Mouse (Mus musculus): ENCODE results near the gene Mcm3ap.

Gene Mcm3ap

DNA sequence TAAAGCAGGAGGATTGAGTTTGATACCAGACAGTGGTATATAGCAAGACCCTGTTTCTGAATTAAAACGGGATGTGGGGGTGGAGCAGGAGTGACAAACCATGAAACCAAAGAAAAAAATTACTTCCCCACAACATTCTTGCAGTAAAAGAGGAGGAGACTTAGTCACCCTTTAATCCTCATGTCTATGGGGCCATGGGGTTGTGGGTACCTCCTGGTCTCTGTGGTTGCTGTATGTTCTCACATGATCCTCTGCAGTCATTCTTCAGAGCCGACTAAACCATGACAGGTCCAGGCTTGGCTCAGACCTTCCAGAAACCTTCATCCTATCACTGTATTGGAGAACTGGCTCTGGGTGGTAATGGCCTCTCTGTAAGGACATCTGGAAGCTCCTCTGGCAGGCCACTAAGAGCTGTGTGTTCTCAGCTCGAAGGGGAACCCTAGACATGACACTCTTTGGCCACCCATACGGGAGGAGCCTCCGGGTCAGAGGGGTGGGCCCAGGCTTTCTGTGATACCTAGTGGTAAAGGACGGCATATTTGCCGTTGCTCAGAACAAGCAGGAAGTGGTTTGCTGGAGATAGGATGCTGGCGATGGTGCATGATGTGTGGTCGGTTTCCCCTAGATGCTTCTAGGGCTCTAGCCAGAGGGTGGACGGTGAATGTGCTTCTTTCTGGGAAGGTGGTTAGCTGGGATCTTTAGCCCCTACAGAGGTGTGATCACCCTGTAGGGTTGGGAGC, 74.1 kb downstream of the Mcm3ap start:
- H3K9me3 ChIP-seq (ENCODE audit: low read length): no peaks in the 10 kb centered on the region
- TF ChIP-seq NANOG (IDR thresholded peaks at IDR 0.05; ENCODE audit: borderline replicate concordance, low read length): no peak
- no peak for TF ChIP-seq CTCF (conservative IDR thresholded peaks at IDR 0.05; ENCODE audit: low read length)
- no peak for TF ChIP-seq POU5F1 (IDR thresholded peaks at IDR 0.05; ENCODE audit: borderline replicate concordance, low read length)

DNA sequence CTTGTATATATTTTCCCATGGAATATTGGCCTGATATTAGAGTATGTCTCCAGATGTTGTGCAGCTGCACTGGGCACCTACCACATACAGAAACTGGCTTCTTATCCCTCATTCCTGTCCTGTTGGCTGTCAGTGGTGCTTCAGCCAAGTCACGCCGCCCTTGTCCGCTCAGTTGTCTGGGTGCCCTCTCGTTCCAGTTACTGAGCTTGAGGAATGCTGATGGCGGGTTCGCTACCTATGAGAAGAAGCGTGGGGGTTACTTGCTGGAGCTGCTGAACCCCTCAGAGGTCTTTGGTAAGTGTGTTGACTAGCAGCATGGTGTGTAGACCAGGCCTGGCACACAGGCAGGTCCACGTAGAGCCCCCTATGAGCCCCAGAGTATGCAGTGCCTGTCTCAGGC, 77.8 kb downstream of the Mcm3ap start:
- TF ChIP-seq NANOG (IDR thresholded peaks at IDR 0.05; ENCODE audit: borderline replicate concordance, low read length): no peak
- Histone ChIP-seq H3K27me3 (ENCODE audit: insufficient read depth, low read length) (no peaks in the 10 kb centered on the region), H3K9me3 (ENCODE audit: low read length) (no peaks in the 10 kb centered on the region), H3K4me3 (replicated peaks; ENCODE audit: low read length) (no peak overlapping the region), H3K4me1 (replicated peaks; ENCODE audit: low read depth, low read length) (peaks cover 23% of the 10 kb centered on the region), H3K36me3 (ENCODE audit: insufficient read depth, low read length) (peaks cover 100% of the 10 kb centered on the region)

More for the DNA sequence above, 74.1 kb downstream of the Mcm3ap start:
- Histone ChIP-seq H3K36me3 (ENCODE audit: insufficient read depth, low read length) (peaks cover 100% of the 10 kb centered on the region), H3K4me3 (replicated peaks; ENCODE audit: low read length) (no peak overlapping the region), H3K4me1 (replicated peaks; ENCODE audit: low read depth, low read length) (no peaks in the 10 kb centered on the region; the same call in 1 of the 2 replicates), H3K27me3 (ENCODE audit: insufficient read depth, low read length) (no peaks in the 10 kb centered on the region)

DNA sequence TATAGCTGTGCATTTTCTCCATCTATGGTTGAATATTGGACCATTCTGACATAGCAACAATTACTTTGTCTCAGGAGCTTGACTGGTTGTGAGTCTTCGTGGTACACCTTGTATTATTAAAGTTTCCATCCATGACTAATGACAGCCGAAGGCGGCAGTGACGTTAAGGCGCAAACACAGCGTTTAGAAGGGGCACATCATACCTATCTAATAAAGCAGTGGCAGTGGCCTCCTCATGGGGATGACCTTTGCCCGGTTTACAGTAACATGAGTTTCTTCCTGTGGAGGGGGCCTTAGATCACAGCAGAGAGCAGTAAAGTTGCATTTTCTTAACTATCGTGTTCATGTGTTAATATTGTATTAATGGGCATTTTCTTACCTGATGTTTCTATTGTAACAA, 79.5 kb downstream of the Mcm3ap start:
- peaks cover 29% of the 10 kb centered on the region for H3K4me1 ChIP-seq (replicated peaks; ENCODE audit: low read depth, low read length)
- no peaks in the 10 kb centered on the region for H3K27me3 ChIP-seq (ENCODE audit: insufficient read depth, low read length)
- H3K36me3 ChIP-seq (ENCODE audit: insufficient read depth, low read length): peaks cover 100% of the 10 kb centered on the region
- H3K4me3 ChIP-seq (replicated peaks; ENCODE audit: low read length): no peak overlapping the region
- H3K9me3 ChIP-seq (ENCODE audit: low read length): no peaks in the 10 kb centered on the region
- TF ChIP-seq NANOG (IDR thresholded peaks at IDR 0.05; ENCODE audit: borderline replicate concordance, low read length): no peak
- no peak for TF ChIP-seq CTCF (conservative IDR thresholded peaks at IDR 0.05; ENCODE audit: low read length)
- no peak for TF ChIP-seq POU5F1 (IDR thresholded peaks at IDR 0.05; ENCODE audit: borderline replicate concordance, low read length)

DNA sequence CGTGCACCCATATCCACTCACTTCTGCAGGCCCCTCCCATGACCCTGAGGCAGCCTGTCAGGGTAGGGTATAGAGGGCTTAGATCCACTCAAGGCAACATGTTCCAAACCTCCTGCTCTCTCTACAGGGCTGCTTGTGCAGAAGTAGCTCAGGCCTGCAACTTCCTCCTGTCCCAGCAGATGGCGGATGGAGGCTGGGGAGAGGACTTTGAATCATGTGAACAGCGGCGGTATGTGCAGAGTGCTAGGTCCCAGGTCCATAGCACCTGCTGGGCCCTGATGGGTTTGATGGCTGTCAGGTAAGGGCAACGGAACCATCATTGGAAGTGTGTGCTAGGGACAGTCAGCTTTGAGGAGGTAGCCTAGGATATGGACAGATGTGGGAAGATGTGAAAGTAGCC, 81.7 kb downstream of the Mcm3ap start:
- Histone ChIP-seq H3K27me3 (ENCODE audit: insufficient read depth, low read length) (no peaks in the 10 kb centered on the region), H3K9me3 (ENCODE audit: low read length) (no peaks in the 10 kb centered on the region), H3K4me3 (replicated peaks; ENCODE audit: low read length) (no peak overlapping the region), H3K4me1 (replicated peaks; ENCODE audit: low read depth, low read length) (peaks cover 29% of the 10 kb centered on the region), H3K36me3 (ENCODE audit: insufficient read depth, low read length) (peaks cover 100% of the 10 kb centered on the region)
- TF ChIP-seq CTCF (conservative IDR thresholded peaks at IDR 0.05; ENCODE audit: low read length) (peak; percentile 21), NANOG (IDR thresholded peaks at IDR 0.05; ENCODE audit: borderline replicate concordance, low read length) (no peak)

DNA sequence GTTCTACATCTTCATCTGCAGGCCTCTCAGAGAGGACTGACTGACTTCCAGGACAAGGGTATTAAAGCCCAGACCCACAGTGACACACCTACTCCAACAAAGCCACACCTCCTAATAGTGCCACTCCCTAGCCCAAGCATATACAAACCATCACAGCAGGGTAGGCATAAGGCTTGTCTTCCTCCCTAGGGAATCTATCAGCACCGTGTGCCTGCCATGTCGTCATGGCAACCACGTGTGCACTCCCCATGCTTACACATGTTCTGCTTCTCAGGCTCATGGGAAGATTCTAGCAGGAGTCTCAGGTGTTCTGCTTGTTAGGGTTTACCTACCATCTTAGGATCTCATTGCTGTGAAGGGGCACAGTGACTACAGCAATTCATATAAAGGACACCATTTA, 82.8 kb downstream of the Mcm3ap start:
- peaks cover 99% of the 10 kb centered on the region for H3K36me3 ChIP-seq (ENCODE audit: insufficient read depth, low read length)
- TF ChIP-seq POU5F1 (IDR thresholded peaks at IDR 0.05; ENCODE audit: borderline replicate concordance, low read length) (no peak), CTCF (conservative IDR thresholded peaks at IDR 0.05; ENCODE audit: low read length) (no peak), NANOG (IDR thresholded peaks at IDR 0.05; ENCODE audit: borderline replicate concordance, low read length) (no peak)
- H3K27me3 ChIP-seq (ENCODE audit: insufficient read depth, low read length): no peaks in the 10 kb centered on the region
- no peaks in the 10 kb centered on the region for H3K9me3 ChIP-seq (ENCODE audit: low read length)
- peaks cover 29% of the 10 kb centered on the region for H3K4me1 ChIP-seq (replicated peaks; ENCODE audit: low read depth, low read length)
- H3K4me3 ChIP-seq (replicated peaks; ENCODE audit: low read length): no peak overlapping the region

DNA sequence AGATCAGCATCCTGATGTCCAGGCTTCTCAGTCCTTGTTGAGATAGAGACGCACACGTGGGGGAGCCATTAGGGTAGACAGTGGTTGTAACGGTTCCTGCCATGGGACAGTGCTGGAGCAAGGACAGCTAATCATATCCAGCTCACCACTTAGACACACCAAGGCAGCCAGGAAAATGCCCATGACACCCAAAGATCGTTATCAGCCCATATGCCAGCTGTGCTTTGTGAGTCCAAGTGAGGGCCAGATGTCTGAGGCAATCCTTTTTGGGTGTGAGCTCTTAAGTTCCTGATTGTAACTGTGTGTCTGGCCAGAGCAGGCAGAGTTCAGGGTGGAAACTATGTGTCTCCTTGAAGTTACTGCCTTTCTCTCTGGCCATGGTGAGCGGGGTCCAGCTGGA, 85.3 kb downstream of the Mcm3ap start:
- TF ChIP-seq NANOG (IDR thresholded peaks at IDR 0.05; ENCODE audit: borderline replicate concordance, low read length) (no peak), CTCF (conservative IDR thresholded peaks at IDR 0.05; ENCODE audit: low read length) (no peak), POU5F1 (IDR thresholded peaks at IDR 0.05; ENCODE audit: borderline replicate concordance, low read length) (no peak)

DNA sequence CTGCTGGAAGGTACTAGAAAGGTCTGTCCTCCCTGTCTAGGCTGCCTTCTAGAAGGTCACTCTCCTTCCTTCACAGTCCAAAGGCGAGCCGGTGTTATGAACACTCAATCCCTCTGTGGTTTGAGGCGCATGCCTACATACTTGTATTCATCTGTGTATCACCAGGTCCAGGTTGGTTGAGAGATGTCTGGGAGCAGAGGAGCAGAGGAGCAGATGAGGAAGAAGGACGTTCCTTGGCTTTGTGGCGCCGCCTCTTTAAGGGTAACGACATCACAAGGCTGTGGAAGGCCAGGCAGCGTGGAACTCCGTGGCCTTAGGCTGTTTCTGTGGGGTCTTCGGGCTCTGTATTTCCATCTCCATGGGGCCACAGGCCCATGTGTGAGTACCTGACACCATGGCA, 93.2 kb downstream of the Mcm3ap start, which contains the start of gene Spatc1l:
TSS of gene Spatc1l (plus strand) at position 301 of the 400 bp plus-strand sequence.
- Histone ChIP-seq H3K27me3 (ENCODE audit: insufficient read depth, low read length) (no peaks in the 10 kb centered on the region), H3K4me1 (replicated peaks; ENCODE audit: low read depth, low read length) (peaks cover 7% of the 10 kb centered on the region), H3K4me3 (replicated peaks; ENCODE audit: low read length) (no peak within 1 kb of the TSS), H3K9me3 (ENCODE audit: low read length) (peaks cover 10% of the 10 kb centered on the region), H3K36me3 (ENCODE audit: insufficient read depth, low read length) (no peaks in the 10 kb centered on the region)
- no peak for TF ChIP-seq CTCF (conservative IDR thresholded peaks at IDR 0.05; ENCODE audit: low read length)
- no peak for TF ChIP-seq POU5F1 (IDR thresholded peaks at IDR 0.05; ENCODE audit: borderline replicate concordance, low read length)
- TF ChIP-seq NANOG (IDR thresholded peaks at IDR 0.05; ENCODE audit: borderline replicate concordance, low read length): no peak

More for the DNA sequence above, 85.3 kb downstream of the Mcm3ap start:
- H3K9me3 ChIP-seq (ENCODE audit: low read length): no peaks in the 10 kb centered on the region
- peaks cover 25% of the 10 kb centered on the region for H3K4me1 ChIP-seq (replicated peaks; ENCODE audit: low read depth, low read length)
- no peaks in the 10 kb centered on the region for H3K27me3 ChIP-seq (ENCODE audit: insufficient read depth, low read length)
- no peak overlapping the region for H3K4me3 ChIP-seq (replicated peaks; ENCODE audit: low read length)
- peaks cover 76% of the 10 kb centered on the region for H3K36me3 ChIP-seq (ENCODE audit: insufficient read depth, low read length)
